Mouse (Mus musculus) hindbrain, embryonic 14.5 days (tissue): ENCODE measurements around the gene Defb33. TPM values are rescaled to one million over a fixed set of nuclear protein-coding genes. Genes with fewer than 3 reads are reported as not detected.

ENCODE experiments used
- ATAC-seq: fragments of 200-750 bp; cut with Nextera tagmentation; 2 replicates; pipeline ENCODE4 v1.8.0; 2017; ENCODE audit warnings: moderate number of reproducible peaks, mild to moderate bottlenecking, moderate TSS enrichment, moderate library complexity; ENCODE audit not compliant: low FRiP score
- DNase-seq: peaks from one replicate; pipeline ENCODE4 v3.0.0-alpha.2; 2015; ENCODE audit warnings: low spot score
- H3K27ac ChIP-seq: fragments of 300-500 bp; sonication (generic); 2 replicates; pipeline ENCODE4 v1.5.1; 2014; ENCODE audit warnings: mild to moderate bottlenecking, moderate library complexity
- H3K27me3 ChIP-seq: fragments of 300-500 bp; sonication (generic); 2 replicates; pipeline ENCODE4 v1.6.1; 2014; ENCODE audit warnings: mild to moderate bottlenecking, low read length, mixed read lengths; ENCODE audit not compliant: control insufficient read depth, insufficient read depth
- H3K36me3 ChIP-seq: fragments of 300-500 bp; sonication (generic); replicated peaks from 2 replicates; pipeline ENCODE4 v1.6.1; 2014; ENCODE audit not compliant: control insufficient read depth, insufficient read depth
- H3K4me1 ChIP-seq: fragments of 300-500 bp; sonication (generic); replicated peaks from 2 replicates; pipeline ENCODE4 v1.6.1; 2014; ENCODE audit warnings: antibody characterized with exemption, low read length, mixed read lengths; ENCODE audit not compliant: control insufficient read depth, insufficient read depth
- H3K4me2 ChIP-seq: fragments of 300-500 bp; sonication (generic); replicated peaks from 2 replicates; pipeline ENCODE4 v1.6.1; 2014; ENCODE audit warnings: mild to moderate bottlenecking, moderate library complexity
- H3K4me3 ChIP-seq: fragments of 300-500 bp; sonication (generic); replicated peaks from 2 replicates; pipeline ENCODE4 v1.5.1; 2014; ENCODE audit warnings: mild to moderate bottlenecking, low read length
- H3K9ac ChIP-seq: fragments of 300-500 bp; sonication (generic); 2 replicates; pipeline ENCODE4 v1.6.1; 2014
- H3K9me3 ChIP-seq: fragments of 300-500 bp; sonication (generic); 2 replicates; pipeline ENCODE4 v1.6.1; 2016; ENCODE audit warnings: low read length; ENCODE audit not compliant: control insufficient read depth
- WGBS: fragments of 180-500 bp; shearing (Covaris S2); extraction: QIAGEN DNeasy Blood & Tissue Kit; methylation state at CpG from one replicate; pipeline ENCODE4 v1.1.7; 2014; 5-methylcytosine and 5-hydroxymethylcytosine counted together
- polyA plus RNA-seq: library from polyadenylated mRNA; unstranded; fragments of >200 nt; fragmentation: Nextera tagmentation; extraction: Ambion mirVana; gene quantifications from 2 replicates; pipeline ENCODE4 v1.2.1, GENCODE M21; 2014

The Defb33 gene
- not detected in 2 replicates for polyA plus RNA-seq

DNA sequence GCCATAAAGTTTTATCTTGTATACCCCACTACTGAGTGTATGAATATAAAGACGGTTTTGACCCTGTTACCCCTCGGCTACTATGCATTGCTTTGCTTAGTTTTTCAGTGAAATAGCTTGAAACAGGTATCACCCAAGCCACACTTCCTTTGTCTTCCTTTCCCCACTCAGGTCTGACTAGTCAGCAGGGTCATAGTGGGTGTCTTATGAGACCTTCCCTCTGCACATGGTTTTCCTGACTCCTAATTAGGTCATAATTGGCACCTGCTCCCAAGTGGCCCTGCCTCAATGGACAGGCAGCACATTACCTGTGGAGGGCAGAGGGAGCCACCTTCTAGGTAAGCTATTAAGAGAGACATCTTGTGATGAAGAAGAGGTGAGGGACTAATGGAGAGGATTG lies at the start of gene Defb33:
Defb33 (plus strand) TSS at position 301 of the 400 bp plus-strand sequence.
- no peaks in the 10 kb centered on the region for H3K27me3 ChIP-seq
- DNase-seq = no peak
- H3K27ac ChIP-seq = no peak within 1 kb of the TSS
- H3K36me3 ChIP-seq = no peaks in the 10 kb centered on the region
- no peaks in the 10 kb centered on the region for H3K4me1 ChIP-seq
- WGBS = 87% methylated on average over 2 of the region's 2 CpGs
- no peak within 1 kb of the TSS for H3K9ac ChIP-seq
- H3K9me3 ChIP-seq = peaks cover 46% of the 10 kb centered on the region
- no peak within 1 kb of the TSS for H3K4me3 ChIP-seq
- no peak for ATAC-seq
- H3K4me2 ChIP-seq = no peak within 1 kb of the TSS

DNA sequence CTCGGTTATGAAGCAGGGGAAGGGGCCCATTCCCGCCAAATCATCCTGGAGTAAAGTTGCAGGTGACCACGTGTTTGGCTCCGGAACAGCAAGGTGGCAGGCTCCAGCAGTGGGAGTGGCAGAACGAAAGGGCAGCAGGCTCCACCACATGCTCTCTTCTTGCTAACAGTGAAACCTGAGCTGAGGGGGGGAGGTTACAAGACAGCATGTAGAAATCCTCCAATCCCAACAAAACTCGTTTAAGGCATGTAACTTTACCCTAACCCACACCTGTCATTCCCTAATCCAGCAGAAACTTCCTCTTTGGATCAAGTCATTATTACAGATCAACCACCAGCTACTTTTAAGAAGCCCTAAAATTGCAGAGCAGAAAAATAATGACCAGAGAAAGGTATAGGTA lies 17.9 kb upstream of the Defb33 start:
- Histone ChIP-seq H3K9me3 (peaks cover 12% of the 10 kb centered on the region; the same call in 1 of the 2 replicates), H3K36me3 (no peaks in the 10 kb centered on the region), H3K4me2 (no peak overlapping the region), H3K9ac (no peak overlapping the region), H3K27me3 (no peaks in the 10 kb centered on the region), H3K27ac (no peak overlapping the region), H3K4me1 (no peaks in the 10 kb centered on the region), H3K4me3 (no peak overlapping the region)
- ATAC-seq (no peak), DNase-seq (no peak)
- WGBS = 48% methylated on average over 6 of the region's 6 CpGs

DNA sequence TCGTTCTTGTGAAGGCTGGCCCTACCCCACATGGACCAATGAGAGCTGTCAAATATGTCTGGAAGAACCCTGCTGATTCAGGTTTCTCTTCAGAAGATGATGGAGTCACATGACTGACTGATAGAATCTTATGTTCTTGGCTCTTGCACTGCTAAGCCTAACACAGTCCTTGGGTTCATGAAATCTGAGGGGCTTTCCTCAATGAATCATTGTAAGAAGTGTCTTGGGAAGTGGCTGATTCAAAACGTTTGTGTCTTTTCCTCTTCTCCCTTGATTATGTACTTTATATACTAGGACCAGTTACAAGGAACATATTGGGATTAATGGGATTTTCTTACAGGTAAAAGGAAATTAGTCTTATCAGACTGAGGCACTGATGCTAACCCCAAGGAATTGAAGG lies 10.1 kb downstream of the Defb33 start, which contains the start of gene Gm15056:
Gm15056 (minus strand) TSS at position 101 of the 400 bp plus-strand sequence.
- no peaks in the 10 kb centered on the region for H3K4me1 ChIP-seq
- H3K27ac ChIP-seq = no peak within 1 kb of the TSS
- H3K9me3 ChIP-seq = peaks cover 41% of the 10 kb centered on the region
- no peak within 1 kb of the TSS for H3K4me3 ChIP-seq
- no peaks in the 10 kb centered on the region for H3K27me3 ChIP-seq
- H3K4me2 ChIP-seq = no peak within 1 kb of the TSS
- DNase-seq (no peak), ATAC-seq (no peak)
- WGBS = 58% methylated on average over 2 of the region's 2 CpGs
- H3K36me3 ChIP-seq = no peaks in the 10 kb centered on the region
- H3K9ac ChIP-seq = no peak within 1 kb of the TSS

DNA sequence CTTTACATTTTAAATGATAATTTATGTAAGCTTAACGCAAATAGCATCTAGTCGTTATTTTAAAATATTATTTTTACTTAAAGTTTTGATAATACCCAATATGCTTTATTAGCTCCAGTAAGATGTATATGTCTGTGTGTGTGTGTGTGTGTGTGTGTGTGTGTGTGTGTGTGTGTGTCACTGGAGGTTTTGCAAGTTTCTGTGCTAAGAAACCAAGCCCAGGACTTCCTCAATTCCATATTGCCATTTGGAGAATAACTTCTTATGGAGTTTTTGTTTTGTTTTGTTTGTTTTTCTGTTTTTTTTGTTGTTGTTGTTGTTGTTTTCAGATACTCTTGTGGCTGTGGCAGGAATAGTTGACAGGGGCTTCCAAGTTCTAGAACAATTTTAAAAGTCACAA lies 14.7 kb downstream of the Defb33 start:
- H3K27me3 ChIP-seq = no peaks in the 10 kb centered on the region
- H3K27ac ChIP-seq = no peak overlapping the region
- H3K9me3 ChIP-seq = peaks cover 29% of the 10 kb centered on the region
- H3K4me2 ChIP-seq = no peak overlapping the region
- H3K36me3 ChIP-seq = no peaks in the 10 kb centered on the region
- H3K4me1 ChIP-seq = no peaks in the 10 kb centered on the region
- 94% methylated on average over 2 of the region's 2 CpGs for WGBS
- no peak overlapping the region for H3K4me3 ChIP-seq
- DNase-seq (no peak), ATAC-seq (no peak)
- H3K9ac ChIP-seq = no peak overlapping the region

DNA sequence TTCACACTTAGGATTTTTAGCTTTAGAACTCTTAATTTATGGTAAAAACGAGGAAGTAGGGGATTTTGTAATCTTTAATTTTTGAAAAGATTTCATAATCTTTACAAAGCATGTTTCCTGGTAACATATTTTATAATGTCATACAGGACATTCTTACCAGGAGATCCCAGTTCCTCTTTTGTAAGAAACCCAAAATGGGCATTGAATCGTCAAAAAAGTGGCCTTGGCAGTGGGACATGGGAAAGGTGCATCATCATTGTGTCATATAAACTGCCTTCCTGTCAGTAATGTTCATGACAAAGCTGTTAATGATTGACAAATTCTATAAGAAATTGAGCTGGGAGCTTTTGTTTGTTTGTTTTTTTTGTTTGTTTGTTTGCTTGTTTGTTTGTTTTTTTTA lies 15.8 kb downstream of the Defb33 start:
- no peaks in the 10 kb centered on the region for H3K4me1 ChIP-seq
- H3K36me3 ChIP-seq = no peaks in the 10 kb centered on the region
- ATAC-seq = no peak
- H3K4me3 ChIP-seq = no peak overlapping the region
- 70% methylated on average over 2 of the region's 2 CpGs for WGBS
- no peaks in the 10 kb centered on the region for H3K27me3 ChIP-seq
- H3K27ac ChIP-seq = no peak overlapping the region
- DNase-seq = no peak
- H3K4me2 ChIP-seq = no peak overlapping the region
- H3K9ac ChIP-seq = no peak overlapping the region
- peaks cover 28% of the 10 kb centered on the region for H3K9me3 ChIP-seq

DNA sequence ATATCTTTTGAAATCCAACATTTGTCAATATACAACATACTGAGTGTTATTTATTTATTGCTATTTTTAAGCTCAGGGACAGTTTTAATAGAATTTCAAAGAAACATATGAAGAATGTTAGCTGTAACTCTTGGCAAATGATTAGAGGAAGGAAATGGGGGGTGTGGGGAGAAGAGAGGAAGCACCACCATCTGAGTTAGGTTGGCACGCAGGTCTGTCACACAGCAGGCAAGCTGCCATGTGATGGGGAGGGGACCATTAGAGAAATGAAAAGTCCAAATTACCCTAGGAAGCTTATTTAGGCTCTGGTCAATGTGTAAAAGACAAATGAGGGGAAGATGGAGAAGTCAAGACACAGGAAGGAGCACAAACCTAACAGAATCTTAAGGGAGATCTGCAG lies 19.8 kb downstream of the Defb33 start:
- H3K9me3 ChIP-seq = peaks cover 26% of the 10 kb centered on the region
- H3K27me3 ChIP-seq = no peaks in the 10 kb centered on the region
- H3K4me3 ChIP-seq = no peak overlapping the region
- ATAC-seq (no peak), DNase-seq (no peak)
- H3K9ac ChIP-seq = no peak overlapping the region
- WGBS = 65% methylated on average over 1 of the region's 1 CpGs
- no peak overlapping the region for H3K4me2 ChIP-seq
- H3K36me3 ChIP-seq = no peaks in the 10 kb centered on the region
- no peaks in the 10 kb centered on the region for H3K4me1 ChIP-seq
- H3K27ac ChIP-seq = no peak overlapping the region

DNA sequence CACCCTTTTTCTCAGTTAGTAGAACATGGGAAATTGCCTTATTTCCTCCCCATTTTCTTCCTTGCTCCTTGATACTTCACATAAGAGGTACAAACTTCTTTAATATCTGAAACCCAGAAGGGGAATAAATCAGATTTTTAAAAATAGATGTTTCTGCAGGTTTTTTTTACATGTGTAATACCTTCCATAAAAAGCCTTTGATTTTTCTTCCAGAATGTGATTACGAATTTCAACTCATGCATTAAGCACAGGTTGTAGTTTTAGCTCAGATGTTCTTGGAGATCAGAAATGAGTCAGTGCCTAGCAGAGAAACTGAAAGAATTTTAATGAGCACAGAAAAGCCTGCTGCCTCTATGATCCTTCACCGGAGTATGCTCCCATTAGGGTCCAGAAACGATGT lies 29.5 kb downstream of the Defb33 start, which contains the start of gene Gm6040:
Gm6040 (minus strand) TSS at position 101 of the 400 bp plus-strand sequence.
- Histone ChIP-seq H3K4me3 (no peak within 1 kb of the TSS), H3K27ac (no peak within 1 kb of the TSS), H3K9me3 (peaks cover 34% of the 10 kb centered on the region), H3K36me3 (no peaks in the 10 kb centered on the region), H3K9ac (no peak within 1 kb of the TSS), H3K4me1 (no peaks in the 10 kb centered on the region), H3K27me3 (no peaks in the 10 kb centered on the region), H3K4me2 (no peak within 1 kb of the TSS)
- DNase-seq (no peak), ATAC-seq (no peak)
- 78% methylated on average over 3 of the region's 3 CpGs for WGBS

DNA sequence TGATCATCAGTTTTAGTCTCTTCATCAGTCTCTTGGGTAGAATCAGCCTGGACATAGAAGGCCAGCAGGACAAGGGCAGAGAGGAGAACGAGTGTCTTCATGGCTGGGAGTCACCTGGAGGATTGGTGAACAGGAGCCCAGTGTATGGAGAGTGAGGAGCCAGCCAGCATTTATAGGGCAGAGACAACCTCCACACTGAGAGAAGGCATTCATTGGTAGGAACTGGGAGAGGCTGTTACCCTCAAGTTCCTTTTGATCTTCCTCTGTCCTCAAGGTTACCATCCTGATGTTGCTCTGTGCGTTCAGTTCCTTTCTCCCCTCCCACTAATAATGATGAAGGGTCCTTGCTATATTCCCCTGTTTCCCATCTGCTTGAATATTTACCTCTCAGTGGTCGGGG lies 52.1 kb downstream of the Defb33 start, which contains the start of gene AY761185:
AY761185 (minus strand) TSS at position 101 of the 400 bp plus-strand sequence.
- DNase-seq (no peak), ATAC-seq (no peak)
- Histone ChIP-seq H3K9me3 (peaks cover 34% of the 10 kb centered on the region), H3K4me1 (no peaks in the 10 kb centered on the region), H3K4me3 (no peak within 1 kb of the TSS), H3K9ac (no peak within 1 kb of the TSS), H3K4me2 (no peak within 1 kb of the TSS), H3K27ac (no peak within 1 kb of the TSS), H3K36me3 (no peaks in the 10 kb centered on the region), H3K27me3 (no peaks in the 10 kb centered on the region)
- WGBS = 74% methylated on average over 3 of the region's 3 CpGs
